Mouse (Mus musculus): ENCODE measurements around the gene Spns2.

Spns2 gene

GRCm38 (mm10) chr11:72407081-72407480 is 82.6 kb downstream of the Spns2 start:
- DNase-seq: no peak

GRCm38 (mm10) chr11:72406079-72406675 is 83.5 kb downstream of the Spns2 start:
- DNase-seq: no peak

- no peak for DNase-seq
Measured at GRCm38 (mm10) chr11:72405532-72405931, 84.2 kb downstream of the Spns2 start.

GRCm38 (mm10) chr11:72402969-72403368 is 86.7 kb downstream of the Spns2 start:
- DNase-seq: no peak

- no peak for DNase-seq
Measured at GRCm38 (mm10) chr11:72402017-72402416, 87.7 kb downstream of the Spns2 start.

All from right cerebral cortex, postnatal 4 days (tissue).